Mouse (Mus musculus): ENCODE measurements around the gene Add2.
"Not testable (repeated sequence)": the region's sequence is repeated elsewhere in the genome, so short reads cannot be mapped to it uniquely, and the experiment has no call there.

Add2 gene

DNA sequence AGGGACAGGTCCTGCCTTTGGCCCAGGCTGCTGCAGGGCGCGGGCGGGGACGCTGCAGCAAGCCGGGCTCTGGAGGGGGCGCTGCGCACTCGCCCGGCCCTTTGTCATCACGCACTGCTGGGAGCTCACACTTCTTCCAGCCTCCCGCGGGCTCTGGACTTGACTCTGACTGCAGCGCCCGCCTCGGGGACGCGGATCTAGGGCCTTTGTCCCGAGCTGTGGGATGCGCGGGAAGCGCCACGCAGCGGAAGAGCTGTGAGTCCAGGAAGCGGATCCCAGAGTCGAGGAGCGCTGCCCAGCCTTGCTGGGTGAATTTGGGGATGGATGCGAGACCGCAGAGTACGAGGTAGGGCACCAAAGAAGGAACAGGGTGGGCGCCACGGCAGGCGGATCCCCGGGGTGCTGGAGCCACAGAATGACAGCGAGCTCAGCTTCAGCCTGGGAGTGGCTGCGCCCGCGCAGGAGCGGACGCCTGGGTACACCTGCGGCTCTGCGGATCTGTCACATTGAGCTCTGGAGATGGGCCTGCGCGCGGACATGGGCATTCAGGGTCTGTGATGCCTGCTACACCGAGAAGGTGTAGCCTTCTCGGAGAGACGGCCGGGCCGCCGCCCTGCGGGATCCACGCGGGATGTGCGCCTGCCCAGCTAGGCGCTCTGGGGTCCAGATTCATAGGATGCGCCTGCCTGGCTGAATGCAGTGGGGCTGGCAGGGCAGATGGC is at the start of gene Add2:
TSS of gene Add2 (plus strand) at position 81 of the 722 bp plus-strand sequence.
- peak in 1 of 2 experiments; percentile 62 for DNase-seq (ENCODE audit: low spot score in 2 of 2)

DNA sequence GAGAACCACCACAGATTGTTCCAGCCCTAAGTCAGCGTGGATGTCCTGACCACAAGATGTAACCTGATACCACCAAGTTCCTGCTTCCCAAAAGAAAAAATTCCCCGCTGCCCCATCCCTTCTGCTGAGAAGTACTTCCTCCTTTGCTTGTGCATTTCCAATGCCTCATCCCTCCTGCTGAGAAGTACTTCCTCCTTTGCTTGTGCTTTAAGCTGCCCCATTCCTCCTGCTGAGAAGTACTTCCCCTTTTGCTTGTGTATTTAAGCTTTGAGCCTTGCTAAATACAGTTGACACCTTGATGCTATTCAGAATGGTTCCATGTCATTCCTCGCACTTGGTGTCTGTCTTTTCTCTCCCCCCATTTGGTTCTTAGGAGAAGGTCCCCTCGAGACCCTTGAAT is 49.7 kb upstream of the Add2 start:
- DNase-seq (ENCODE audit: low spot score in 2 of 2), result not testable (repeated sequence)

DNA sequence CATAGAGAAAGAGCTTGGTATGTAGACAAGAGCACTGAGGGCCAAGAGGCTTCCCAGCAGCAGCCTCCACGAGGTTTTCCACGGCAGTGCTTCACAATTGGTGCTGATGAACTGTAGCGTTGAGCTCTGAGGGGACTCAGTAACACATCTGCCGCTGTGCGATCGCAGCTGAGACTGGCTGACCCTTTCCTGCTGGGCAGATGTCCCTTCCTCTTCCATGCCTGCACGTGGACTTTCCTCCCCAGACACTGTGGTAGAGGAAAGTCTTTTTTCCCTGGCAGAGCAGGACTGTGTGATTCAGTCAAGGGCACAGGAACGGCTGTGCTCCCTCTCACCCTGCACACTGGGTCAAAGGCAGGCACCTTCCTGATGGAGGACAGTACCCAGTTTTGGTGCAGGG is 44.1 kb upstream of the Add2 start:
- DNase-seq (ENCODE audit: low spot score in 2 of 2), result no peak

DNA sequence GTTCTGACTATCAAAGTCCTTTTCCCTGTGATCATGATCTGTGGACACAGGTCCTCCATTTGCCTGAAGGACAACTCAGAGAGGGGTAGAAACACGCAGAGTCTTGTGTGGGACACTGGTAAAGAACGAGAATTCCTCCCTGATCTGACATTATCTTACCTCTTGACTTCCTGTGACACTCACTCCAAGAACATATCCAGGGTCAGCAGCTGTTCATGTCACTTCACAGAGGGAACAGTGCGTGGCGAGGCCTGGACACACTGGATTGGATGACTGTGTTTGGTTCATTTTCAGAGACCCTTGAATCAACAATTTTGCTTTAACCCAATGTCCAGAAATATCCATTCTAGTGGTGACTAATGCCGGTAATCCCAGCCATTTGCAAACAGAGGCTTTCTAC is 38.9 kb upstream of the Add2 start:
- not testable (repeated sequence) for DNase-seq (ENCODE audit: low spot score in 2 of 2)

DNA sequence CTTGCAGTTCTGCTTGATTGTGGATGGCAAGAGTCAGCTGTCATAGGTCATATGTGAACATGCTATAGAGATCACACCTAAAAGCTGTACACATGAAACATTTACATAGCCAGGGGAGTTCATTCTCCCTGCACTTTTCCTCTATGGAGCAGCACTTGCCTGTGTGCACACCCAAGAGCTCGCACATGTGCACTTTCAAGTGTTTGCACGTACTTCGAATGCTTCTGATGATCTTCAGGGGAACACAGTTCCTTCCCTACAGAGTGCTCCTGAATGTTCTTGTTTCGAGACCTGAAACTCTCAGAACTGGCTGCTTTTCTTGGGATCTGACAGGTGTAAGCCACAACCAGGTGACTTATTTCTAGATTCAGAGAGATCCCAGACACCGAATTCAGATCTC is 37.7 kb upstream of the Add2 start:
- DNase-seq (ENCODE audit: low spot score in 2 of 2), result not testable (repeated sequence)

DNA sequence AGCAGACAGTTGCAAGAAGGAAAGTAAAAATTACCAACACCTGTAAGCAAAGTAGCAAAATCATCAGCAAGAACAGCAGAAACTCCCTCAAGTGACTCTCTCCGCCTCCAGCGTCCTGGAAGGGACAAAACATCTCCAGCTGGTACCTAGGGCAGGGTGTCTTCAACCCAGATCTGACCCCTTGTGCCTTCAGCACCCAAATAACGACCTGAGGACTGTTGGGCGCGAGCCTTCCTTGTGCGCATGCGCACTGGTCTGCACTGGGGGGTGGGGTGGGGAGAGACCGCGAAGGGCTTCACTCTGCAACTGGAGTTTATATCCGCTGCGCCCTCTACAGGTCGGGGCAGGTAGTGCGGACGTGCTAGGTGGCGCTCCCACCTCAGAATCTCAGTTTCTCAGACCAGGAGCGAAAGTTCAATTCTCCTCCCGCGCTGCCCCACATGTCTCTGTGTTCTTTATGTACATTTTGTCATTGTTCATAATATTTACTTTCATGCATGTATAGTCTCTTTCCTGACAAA is 25.0 kb upstream of the Add2 start:
- DNase-seq (ENCODE audit: low spot score in 2 of 2), result no peak

DNA sequence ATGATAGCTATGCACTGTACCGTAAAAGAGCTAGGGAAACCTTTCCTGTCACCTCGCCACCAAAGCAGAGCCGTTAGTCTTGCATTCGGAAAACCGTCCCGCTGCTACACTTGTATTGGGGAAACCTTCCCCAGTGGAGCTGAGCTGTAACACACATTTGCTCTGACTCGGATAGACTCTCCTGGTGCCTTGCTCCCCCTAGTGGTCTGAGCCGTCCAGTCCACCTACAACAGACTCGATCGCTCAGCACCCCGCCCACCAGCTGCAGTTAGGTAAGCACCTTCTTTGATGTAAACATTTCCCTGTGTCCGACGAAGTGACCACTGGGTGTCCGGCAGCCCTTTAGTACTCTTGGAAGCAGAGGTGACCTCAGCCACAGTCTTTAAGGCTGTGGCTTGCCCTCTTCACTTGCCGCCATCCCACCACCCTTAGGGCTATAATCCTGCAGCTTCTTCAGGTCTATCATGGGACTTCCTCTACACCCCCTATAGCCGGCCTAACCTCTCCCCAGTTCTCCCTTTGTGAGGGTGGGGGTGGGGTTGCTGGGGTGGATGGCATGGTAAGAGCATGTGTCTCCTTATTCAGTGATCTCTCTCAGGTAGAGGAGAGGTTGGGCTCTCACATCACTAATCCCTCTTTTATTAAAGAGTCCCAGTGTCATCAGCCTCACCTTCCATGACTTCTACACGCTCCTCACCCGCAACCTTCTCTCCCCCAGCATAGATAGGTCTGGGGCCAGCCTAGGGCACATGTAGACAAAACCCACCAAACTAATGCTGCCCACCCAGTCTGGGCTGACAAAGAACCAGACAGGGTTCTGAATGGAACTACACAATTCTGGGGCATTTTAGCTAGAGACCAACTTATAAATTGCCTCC is 24.0 kb upstream of the Add2 start:
- DNase-seq (ENCODE audit: low spot score in 2 of 2), result peak; percentile 33 to 69

DNA sequence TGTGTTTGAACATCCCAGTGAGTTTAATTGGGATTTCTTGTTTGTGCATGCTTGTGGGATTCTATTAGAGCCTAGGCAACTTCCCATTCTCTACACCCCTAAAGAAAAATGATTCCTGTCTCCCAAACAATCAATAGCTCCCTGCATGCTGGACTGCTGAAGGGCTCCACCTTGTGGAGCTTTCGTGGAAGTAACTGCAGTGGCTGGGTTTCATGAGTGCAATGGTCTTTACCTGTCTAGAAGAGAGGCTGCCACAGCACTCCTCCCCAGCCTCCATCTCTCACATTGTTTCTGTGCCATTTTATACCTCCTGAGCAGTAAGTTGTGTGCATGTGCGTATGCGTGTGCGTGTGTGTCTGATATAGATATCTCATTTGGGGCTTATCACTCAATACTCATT is 18.5 kb upstream of the Add2 start:
- DNase-seq (ENCODE audit: low spot score in 2 of 2), result peak; percentile 15 to 56

DNA sequence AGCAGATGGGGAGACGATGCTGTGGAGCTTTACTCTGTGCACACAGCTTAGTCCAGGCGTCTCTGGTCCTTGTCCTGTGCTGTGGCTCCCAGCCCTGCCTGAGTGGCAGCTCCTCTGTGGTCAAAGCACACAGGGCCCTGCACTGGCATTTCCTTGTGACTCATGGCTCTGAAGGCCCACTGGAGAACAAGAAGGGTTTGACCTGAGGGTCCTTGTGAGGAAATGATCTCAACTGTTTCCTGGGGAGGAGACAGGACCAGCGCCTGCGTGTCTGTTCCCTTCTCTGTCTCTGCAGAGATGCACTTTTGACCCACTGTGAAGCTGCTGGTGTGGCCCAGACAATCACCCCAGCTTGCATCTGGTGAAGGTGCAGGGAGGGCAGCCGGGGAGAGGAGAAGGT is 13.7 kb upstream of the Add2 start:
- not testable (repeated sequence) for DNase-seq (ENCODE audit: low spot score in 2 of 2)

DNA sequence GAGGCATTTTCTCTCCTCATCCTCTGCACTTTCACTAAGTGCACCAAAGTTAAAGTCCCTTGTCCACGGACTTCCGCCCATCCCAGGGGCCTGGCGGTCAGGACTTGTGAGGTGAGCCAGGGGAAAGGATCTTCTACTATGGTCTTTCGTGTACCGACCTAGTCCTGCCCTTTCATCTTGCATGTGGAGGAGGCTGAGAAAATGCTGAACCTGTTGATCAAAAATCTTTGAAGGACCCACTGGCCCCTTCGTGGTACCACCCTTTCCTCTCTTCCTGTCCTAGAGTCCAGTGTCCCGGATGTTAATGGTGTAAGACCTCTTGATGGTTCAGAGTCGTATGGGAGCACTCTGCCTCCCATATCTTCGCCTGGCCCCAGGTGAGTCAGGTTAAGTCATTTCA is 12.6 kb upstream of the Add2 start, which contains the start of gene Figla:
TSS of gene Figla (plus strand) at position 301 of the 400 bp plus-strand sequence.
- no peak for DNase-seq (ENCODE audit: low spot score in 2 of 2)

DNA sequence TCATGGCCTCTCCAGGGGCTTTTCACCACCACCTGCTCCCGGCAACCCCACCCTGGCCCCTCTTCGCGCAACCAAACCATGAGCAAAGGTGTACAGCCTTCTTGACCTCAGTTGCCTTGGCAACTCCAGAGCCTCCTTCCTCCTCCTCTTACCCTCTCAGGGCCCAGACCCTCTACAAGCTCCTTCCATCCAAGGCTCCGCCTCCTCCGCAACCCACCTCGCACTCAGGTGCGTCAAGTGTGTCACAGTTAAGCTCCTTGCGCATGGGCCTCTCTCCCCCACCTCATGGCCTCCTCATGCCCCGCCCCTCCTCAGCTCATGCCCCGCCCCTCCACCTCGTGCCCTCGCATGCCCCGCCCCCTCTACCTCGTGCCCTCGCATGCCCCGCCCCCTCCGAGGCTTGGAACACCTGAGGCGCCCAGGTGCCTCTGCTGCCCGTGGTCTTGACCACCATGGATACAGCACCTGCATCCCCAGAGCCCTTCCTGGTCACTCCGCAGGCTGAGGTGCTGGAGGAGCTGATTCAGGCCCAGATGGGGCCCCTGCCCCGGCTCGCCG is 11.6 kb upstream of the Add2 start:
- DNase-seq (ENCODE audit: low spot score in 2 of 2), result no peak

DNA sequence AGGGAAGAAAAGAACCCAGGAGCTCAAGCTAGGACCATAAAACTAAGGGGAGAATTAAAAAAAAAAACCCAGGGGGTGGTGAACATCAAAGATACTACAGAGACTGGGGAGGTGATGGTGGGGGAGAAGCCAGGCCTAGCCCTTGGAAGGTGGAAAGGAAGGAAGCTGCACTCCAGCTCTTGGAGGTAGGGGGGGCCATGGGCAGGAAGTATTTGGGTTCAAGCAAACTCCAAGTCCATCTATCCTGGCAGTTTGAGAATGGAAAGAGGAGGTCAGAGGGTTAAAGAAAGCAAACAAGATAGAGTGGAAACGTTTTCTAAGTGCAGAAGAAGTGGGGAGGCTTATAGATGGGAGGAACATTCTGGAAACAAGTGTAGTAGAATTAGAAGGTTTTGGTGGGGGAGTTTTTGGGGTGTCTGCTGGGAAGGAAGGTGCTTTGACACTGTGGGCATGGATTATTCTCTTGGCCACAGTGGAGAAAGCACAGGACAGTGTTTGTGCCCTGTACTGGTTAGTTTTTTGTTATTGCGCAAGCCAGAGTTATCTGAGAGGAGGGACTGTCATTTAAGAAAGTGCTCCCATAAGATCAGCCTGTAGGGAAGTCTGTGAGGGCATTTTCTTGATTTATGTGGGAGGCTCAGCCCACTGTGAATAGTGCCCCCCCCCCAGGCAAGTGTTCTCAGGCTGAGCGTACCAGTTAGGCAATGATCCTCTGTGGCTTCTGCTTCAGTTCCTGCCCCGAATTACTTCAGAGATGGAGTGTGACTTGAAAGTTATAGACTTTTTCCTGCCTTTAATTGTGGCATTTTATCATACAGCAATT is 8.9 kb upstream of the Add2 start:
- no peak for DNase-seq (ENCODE audit: low spot score in 2 of 2)

DNA sequence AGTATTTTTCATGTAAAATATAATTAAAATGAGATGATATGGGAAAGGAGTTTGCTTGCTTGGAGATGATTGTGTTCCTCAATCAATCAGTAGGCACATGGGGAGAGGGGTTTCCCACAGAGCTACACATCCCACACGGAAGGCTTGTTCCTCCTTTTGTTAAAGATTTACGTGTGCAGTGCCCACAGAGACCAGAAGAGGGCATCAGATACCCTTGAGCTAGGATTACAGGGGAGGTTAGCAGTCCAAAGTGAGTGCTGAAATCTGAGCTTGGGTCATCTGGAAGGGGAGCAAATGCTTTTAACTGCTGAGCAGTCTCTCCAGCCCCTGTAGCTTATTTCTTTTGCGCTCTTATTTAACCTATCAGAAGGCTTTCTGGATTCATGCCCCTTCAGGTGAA is 7.5 kb upstream of the Add2 start:
- DNase-seq (ENCODE audit: low spot score in 2 of 2), result no peak

DNA sequence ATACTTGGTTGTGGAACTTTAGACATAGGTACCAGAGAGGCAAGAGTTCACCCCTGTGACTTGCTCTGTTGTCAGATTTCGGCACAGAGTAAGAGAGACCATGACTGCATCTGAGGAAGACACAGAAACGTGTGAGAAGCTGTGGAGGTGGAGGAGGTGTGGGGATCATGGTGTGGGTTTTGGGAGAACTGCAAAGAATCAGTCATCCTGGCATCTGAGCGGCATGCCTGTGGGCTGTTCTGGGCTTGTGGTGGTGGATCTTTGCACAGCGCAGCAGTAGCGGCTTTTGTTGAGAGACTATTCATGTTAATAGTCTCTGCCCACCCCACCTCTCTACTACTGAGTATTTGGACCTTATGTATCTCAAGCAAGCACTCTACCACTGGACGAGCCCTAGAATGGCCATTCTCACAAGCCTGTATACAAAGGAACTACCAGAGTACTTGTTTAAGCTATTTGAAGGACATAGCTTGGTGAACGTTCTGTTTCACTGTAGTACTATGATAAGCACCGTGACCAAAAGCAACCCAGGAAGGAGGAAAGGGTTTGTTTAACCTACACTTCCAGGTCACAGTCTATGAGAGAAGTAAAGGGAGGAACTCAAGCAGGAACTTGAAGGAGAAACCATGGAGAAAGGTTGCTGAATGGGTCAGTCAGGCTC is 1.7 kb upstream of the Add2 start:
- no peak for DNase-seq (ENCODE audit: low spot score in 2 of 2)

DNA sequence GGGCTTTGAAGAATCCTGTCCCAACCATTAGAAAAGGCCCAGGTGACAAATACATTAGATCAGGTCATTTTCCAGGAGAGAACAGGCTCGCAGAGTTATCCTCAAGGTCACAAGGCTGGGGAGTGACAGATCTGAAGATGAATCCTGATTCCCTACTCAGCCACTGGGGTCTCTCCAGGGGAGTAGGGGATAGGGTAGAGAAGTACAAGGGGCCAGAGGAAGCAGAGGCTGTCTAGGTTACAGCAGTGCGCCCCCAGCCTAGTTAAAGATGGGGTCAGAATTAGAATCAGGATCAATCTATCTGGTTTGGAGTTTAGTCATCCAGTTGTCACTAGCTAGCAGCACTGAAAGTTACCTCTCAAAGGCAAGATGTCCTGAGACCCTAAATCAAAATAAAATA is 331 bp upstream of the Add2 start:
- DNase-seq (ENCODE audit: low spot score in 2 of 2), result no peak

DNA sequence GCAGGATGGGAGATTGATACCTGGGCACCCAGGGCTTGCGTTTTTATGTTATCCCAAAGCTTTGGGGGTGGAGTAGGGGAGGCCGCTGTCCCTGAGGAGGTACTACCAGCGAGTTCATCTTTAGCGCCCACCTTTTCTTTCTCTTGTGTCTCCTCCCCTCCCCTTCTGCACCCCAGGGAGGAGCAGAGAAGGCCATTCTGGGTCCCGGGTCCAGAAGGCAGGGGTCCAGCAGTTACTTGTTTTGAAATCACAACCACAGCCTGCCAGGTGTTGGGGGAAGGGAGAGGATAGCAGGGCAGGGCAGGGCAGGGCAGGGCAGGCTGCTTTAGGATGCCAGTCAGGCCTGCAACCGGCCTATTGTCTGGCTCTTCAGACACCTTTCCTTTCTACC is 837 bp downstream of the Add2 start:
- no peak for DNase-seq (ENCODE audit: low spot score in 2 of 2)

DNA sequence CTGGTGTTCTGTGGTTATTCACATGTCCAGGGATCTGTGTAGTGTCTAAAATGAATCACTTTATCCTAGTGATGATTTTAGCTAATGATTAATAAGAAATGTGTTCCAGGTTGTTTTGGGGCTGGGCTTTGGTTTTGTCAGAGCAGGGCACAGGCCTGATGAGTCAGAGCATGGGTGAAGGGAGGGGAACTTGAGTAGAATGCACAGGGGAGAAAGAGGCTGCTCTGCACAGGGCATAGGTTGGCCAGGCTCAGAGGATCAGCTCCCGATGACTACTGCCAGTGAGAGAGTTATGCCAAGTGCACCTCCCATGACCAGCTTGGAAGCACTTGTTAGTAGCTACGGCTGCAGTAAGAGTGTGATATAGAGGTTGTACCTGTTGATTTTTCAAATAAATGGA is 3.0 kb downstream of the Add2 start:
- no peak for DNase-seq (ENCODE audit: low spot score in 2 of 2)

DNA sequence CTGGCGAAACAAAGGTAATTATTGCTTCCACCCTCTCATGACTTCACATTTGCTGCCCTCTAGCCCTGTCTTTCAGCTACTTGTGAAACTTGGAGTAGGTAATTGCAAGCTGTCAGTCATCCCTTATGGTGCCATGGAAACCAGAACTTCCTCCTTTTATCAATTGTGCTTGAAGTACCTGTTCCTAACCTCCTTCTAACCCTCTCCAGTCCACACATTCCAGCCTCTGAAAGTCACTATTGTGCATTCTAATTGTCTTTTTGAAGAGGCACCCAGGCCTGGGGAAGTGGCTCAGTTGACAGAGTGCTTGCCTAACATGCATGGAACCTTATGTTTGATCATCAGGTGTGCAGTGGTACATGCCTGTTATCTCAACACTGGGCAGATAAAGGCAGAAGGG is 5.2 kb downstream of the Add2 start:
- DNase-seq (ENCODE audit: low spot score in 2 of 2), result no peak

DNA sequence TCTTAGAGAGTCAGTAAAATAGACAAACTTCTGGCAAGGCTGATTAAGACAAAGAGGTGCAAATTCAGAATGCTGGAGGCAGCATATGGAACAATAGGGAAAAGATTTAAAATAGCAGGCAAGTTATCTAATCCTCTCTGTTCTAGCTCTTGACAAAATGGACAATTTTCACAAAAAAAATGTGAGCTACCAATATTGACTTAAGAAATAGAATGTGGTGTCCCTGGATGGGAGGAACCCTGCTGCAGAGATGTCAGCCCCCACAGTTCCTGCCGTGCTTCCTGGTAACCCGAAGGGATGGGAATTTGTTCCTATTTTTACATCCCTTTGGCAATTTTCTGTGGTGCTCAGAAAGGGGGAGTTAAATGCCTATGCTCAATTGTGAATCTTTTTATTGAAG is 10.4 kb downstream of the Add2 start:
- DNase-seq (ENCODE audit: low spot score in 2 of 2), result no peak

DNA sequence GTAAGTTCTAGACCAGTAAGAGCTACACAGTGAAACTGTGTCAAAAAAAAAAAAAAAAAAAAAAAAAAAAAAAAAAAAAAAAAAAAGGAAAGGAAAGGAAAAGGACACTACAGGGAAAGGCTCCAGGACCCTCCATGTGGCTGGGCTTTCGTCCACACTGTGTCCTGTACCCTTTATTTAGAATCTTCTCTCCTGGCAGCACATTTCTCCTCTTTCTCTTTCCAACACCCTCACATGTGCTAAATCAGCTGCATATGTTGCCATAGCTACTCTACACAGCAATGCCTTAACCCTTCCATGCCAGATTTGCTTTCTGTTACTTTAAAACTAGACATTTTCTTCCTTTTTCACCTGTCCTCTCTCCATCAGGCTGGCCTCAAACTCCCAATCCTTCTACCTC is 11.7 kb downstream of the Add2 start:
- no peak for DNase-seq (ENCODE audit: low spot score in 2 of 2)

DNA sequence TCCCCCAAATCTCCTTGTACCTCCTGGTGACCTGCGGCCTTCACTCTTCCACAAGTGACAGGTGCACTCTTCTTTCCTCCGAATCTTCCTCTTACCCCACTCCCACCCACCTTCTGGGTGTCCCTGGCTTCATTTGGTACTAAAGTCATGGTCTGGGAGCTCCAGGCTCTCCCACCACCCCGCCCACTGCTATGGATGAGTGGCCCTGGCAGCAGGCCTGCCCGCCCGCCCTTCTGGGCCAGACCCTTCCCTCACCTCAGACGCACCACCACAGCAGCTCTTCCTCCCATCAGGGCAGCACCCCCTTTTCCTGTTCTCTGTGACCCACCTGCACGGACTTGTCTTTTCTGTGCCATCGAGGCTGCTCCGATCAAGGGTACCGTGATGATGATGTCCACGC is 19.0 kb downstream of the Add2 start:
- DNase-seq (ENCODE audit: low spot score in 2 of 2), result no peak

All from frontal cortex, postnatal 14 days (tissue).